Mouse (Mus musculus) erythroblast, embryonic 14.5 days (primary cell): ENCODE measurements around the gene Golt1a. TPM values are rescaled to one million over a fixed set of nuclear protein-coding genes. Genes with fewer than 3 reads are reported as not detected.

Source experiments
- H3K27me3 ChIP-seq: 2 replicates; pipeline ENCODE4 v1.6.1; 2012; ENCODE audit warnings: inconsistent platforms; ENCODE audit not compliant: control insufficient read depth
- H3K36me3 ChIP-seq: 2 replicates; pipeline ENCODE4 v1.6.1; 2012; ENCODE audit warnings: mild to moderate bottlenecking, inconsistent platforms; ENCODE audit not compliant: control insufficient read depth
- H3K4me1 ChIP-seq: 2 replicates; pipeline ENCODE4 v1.6.1; 2012; ENCODE audit warnings: inconsistent platforms; ENCODE audit not compliant: control insufficient read depth
- H3K4me3 ChIP-seq: replicated peaks from 2 replicates; pipeline ENCODE3; 2012; ENCODE audit warnings: moderate library complexity, mild to moderate bottlenecking, inconsistent platforms
- H3K9me3 ChIP-seq: 2 replicates; pipeline ENCODE4 v1.6.1; 2012; ENCODE audit warnings: low read length, inconsistent platforms, mixed read lengths; ENCODE audit not compliant: control insufficient read depth
- GATA1 ChIP-seq: IDR thresholded peaks from 2 replicates; pipeline ENCODE4 v1.6.1; 2012; ENCODE audit warnings: low read length, inconsistent platforms, mixed read lengths
- TAL1 ChIP-seq: IDR thresholded peaks from 3 replicates; pipeline ENCODE4 v1.6.1; 2012; ENCODE audit warnings: low read length, inconsistent platforms, mixed read lengths
- polyA plus RNA-seq: library from polyadenylated mRNA; stranded (reverse); fragments of >175 nt; gene quantifications from 2 replicates; pipeline ENCODE4 v1.2.3, GENCODE M21; 2012

Golt1a gene
- polyA plus RNA-seq, 1 experiment = not detected

- Histone ChIP-seq H3K36me3 (peaks cover 3% of the 10 kb centered on the region; the same call in 1 of the 2 replicates), H3K27me3 (no peaks in the 10 kb centered on the region), H3K4me1 (peaks cover 3% of the 10 kb centered on the region), H3K4me3 (no peak overlapping the region), H3K9me3 (no peaks in the 10 kb centered on the region)
- no peak for TF ChIP-seq TAL1
- no peak for TF ChIP-seq GATA1
Observed at GRCm38 (mm10) chr1:133274163-133274562, 35.4 kb upstream of the Golt1a start.

- H3K9me3 ChIP-seq = no peaks in the 10 kb centered on the region
- H3K27me3 ChIP-seq = no peaks in the 10 kb centered on the region
- peaks cover 3% of the 10 kb centered on the region; the same call in 1 of the 2 replicates for H3K36me3 ChIP-seq
- H3K4me1 ChIP-seq = no peaks in the 10 kb centered on the region
- no peak overlapping the region for H3K4me3 ChIP-seq
- no peak for TF ChIP-seq GATA1
- TF ChIP-seq TAL1 = no peak
Observed at GRCm38 (mm10) chr1:133276983-133277382, 32.6 kb upstream of the Golt1a start.

- no peaks in the 10 kb centered on the region for H3K27me3 ChIP-seq
- H3K9me3 ChIP-seq = no peaks in the 10 kb centered on the region
- H3K36me3 ChIP-seq = peaks cover 3% of the 10 kb centered on the region; the same call in 1 of the 2 replicates
- no peaks in the 10 kb centered on the region for H3K4me1 ChIP-seq
- no peak for TF ChIP-seq TAL1
- no peak for TF ChIP-seq GATA1
- no peak overlapping the region for H3K4me3 ChIP-seq
Observed at GRCm38 (mm10) chr1:133278539-133278938, 31.1 kb upstream of the Golt1a start.

- no peaks in the 10 kb centered on the region; the same call in 1 of the 2 replicates for H3K36me3 ChIP-seq
- H3K27me3 ChIP-seq = no peaks in the 10 kb centered on the region
- no peaks in the 10 kb centered on the region for H3K4me1 ChIP-seq
- H3K4me3 ChIP-seq = no peak overlapping the region
- TF ChIP-seq TAL1 = no peak
- TF ChIP-seq GATA1 = no peak
- no peaks in the 10 kb centered on the region for H3K9me3 ChIP-seq
Observed at GRCm38 (mm10) chr1:133278946-133279631, 30.5 kb upstream of the Golt1a start.

GRCm38 (mm10) chr1:133279632-133280093 lies 29.9 kb upstream of the Golt1a start:
- H3K36me3 ChIP-seq = no peaks in the 10 kb centered on the region; the same call in 1 of the 2 replicates
- no peak for TF ChIP-seq GATA1
- TF ChIP-seq TAL1 = no peak
- H3K27me3 ChIP-seq = no peaks in the 10 kb centered on the region
- H3K4me3 ChIP-seq = no peak overlapping the region
- H3K9me3 ChIP-seq = no peaks in the 10 kb centered on the region
- no peaks in the 10 kb centered on the region for H3K4me1 ChIP-seq

- H3K4me1 ChIP-seq = no peaks in the 10 kb centered on the region
- H3K36me3 ChIP-seq = no peaks in the 10 kb centered on the region; the same call in 1 of the 2 replicates
- no peak overlapping the region for H3K4me3 ChIP-seq
- TF ChIP-seq TAL1 (no peak), GATA1 (no peak)
- no peaks in the 10 kb centered on the region for H3K27me3 ChIP-seq
- H3K9me3 ChIP-seq = no peaks in the 10 kb centered on the region
Observed at GRCm38 (mm10) chr1:133280537-133280936, 29.1 kb upstream of the Golt1a start.

DNA sequence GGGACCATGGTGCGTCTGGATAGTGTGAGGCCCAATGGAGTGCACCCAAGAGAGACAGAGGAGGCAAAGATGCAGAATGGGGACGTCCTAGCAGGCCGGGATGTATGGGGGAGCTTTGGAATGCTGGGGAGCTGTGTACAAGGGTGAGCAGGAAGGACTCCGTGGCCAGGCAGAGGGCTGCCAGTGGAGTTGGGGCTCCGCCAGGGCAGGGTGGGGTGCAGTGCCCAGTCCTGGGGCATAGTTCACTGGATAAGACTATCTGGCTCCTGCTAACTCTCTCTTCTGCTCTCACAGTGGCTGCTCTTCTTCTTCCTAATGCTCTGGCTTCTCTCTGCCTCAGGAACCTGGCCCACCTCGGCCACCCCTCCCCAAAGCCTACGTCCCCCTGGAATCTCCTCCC lies 23.7 kb upstream of the Golt1a start:
- H3K27me3 ChIP-seq = no peaks in the 10 kb centered on the region
- no peak overlapping the region for H3K4me3 ChIP-seq
- no peaks in the 10 kb centered on the region; the same call in 1 of the 2 replicates for H3K36me3 ChIP-seq
- no peaks in the 10 kb centered on the region for H3K9me3 ChIP-seq
- H3K4me1 ChIP-seq = no peaks in the 10 kb centered on the region
- TF ChIP-seq GATA1 = no peak
- TF ChIP-seq TAL1 = no peak

DNA sequence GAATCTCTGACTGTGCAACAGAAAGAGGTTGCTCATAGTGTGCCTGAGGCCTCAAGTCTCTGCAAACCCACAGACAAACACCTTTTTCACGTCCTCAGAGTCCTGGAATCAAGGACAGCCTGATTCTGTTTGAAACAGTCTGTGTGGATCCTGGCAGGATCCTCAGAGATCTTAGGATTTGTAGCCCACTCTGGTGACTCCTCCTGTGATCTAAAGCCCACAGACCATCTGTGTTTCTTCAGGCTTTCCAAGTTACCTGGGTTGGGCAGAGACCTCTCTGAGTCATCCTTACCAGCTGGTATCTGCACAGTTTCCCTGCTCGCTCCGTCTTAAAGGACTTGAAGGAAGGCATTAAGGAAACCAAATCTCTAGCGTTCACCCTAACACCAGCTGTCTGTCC lies 22.5 kb upstream of the Golt1a start:
- H3K27me3 ChIP-seq = no peaks in the 10 kb centered on the region
- no peaks in the 10 kb centered on the region for H3K9me3 ChIP-seq
- no peaks in the 10 kb centered on the region; the same call in 1 of the 2 replicates for H3K36me3 ChIP-seq
- TF ChIP-seq GATA1 (no peak), TAL1 (no peak)
- no peaks in the 10 kb centered on the region for H3K4me1 ChIP-seq
- no peak overlapping the region for H3K4me3 ChIP-seq

- H3K9me3 ChIP-seq = no peaks in the 10 kb centered on the region
- no peak overlapping the region for H3K4me3 ChIP-seq
- H3K36me3 ChIP-seq = no peaks in the 10 kb centered on the region; the same call in 1 of the 2 replicates
- TF ChIP-seq GATA1 = no peak
- TF ChIP-seq TAL1 = no peak
- no peaks in the 10 kb centered on the region for H3K4me1 ChIP-seq
- no peaks in the 10 kb centered on the region for H3K27me3 ChIP-seq
Observed at GRCm38 (mm10) chr1:133287880-133288279, 21.7 kb upstream of the Golt1a start.
